Mouse (Mus musculus) liver, embryonic 16.5 days (tissue): ENCODE measurements at regions not wholly inside any gene's neighbourhood (a gene's known extent, or its start where the extent isn't known, plus 50 kb on each side); places are given as distances from the start of the nearest gene placed in this dataset.

Source experiments
- ATAC-seq: fragments of 200-750 bp; cut with Nextera tagmentation; 2 replicates; pipeline ENCODE4 v1.8.0; 2017; ENCODE audit warnings: low read depth, mild to moderate bottlenecking, moderate number of reproducible peaks, moderate library complexity
- H3K27ac ChIP-seq: fragments of 300-500 bp; sonication (generic); 2 replicates; pipeline ENCODE4 v1.5.1; 2014; ENCODE audit warnings: mild to moderate bottlenecking, low read length
- H3K27me3 ChIP-seq: fragments of 300-500 bp; sonication (generic); 2 replicates; pipeline ENCODE4 v1.6.1; 2014; ENCODE audit warnings: low read depth, low read length, mixed read lengths; ENCODE audit not compliant: control insufficient read depth, insufficient read depth
- H3K36me3 ChIP-seq: fragments of 300-500 bp; sonication (generic); 2 replicates; pipeline ENCODE4 v1.6.1; 2014; ENCODE audit warnings: mild to moderate bottlenecking; ENCODE audit not compliant: control insufficient read depth, insufficient read depth
- H3K4me1 ChIP-seq: fragments of 300-500 bp; sonication (generic); 2 replicates; pipeline ENCODE4 v1.6.1; 2014; ENCODE audit warnings: low read depth, low read length, mixed read lengths; ENCODE audit not compliant: control insufficient read depth
- H3K4me2 ChIP-seq: fragments of 300-500 bp; sonication (generic); 2 replicates; pipeline ENCODE4 v1.6.1; 2014; ENCODE audit warnings: low read depth, low read length, mixed read lengths
- H3K4me3 ChIP-seq: fragments of 300-500 bp; sonication (generic); 2 replicates; pipeline ENCODE4 v1.5.1; 2014; ENCODE audit warnings: low read depth, mild to moderate bottlenecking, low read length
- H3K9ac ChIP-seq: fragments of 300-500 bp; sonication (generic); 2 replicates; pipeline ENCODE4 v1.6.1; 2014; ENCODE audit warnings: low read depth, low read length
- H3K9me3 ChIP-seq: fragments of 300-500 bp; sonication (generic); replicated peaks from 2 replicates; pipeline ENCODE4 v1.6.1; 2016; ENCODE audit warnings: low read length; ENCODE audit not compliant: control insufficient read depth
- WGBS: fragments of 180-500 bp; shearing (Covaris S2); extraction: QIAGEN DNeasy Blood & Tissue Kit; methylation state at CpG from one replicate; pipeline ENCODE4 v1.1.7; 2014; ENCODE audit not compliant: insufficient replicate concordance; 5-methylcytosine and 5-hydroxymethylcytosine counted together

DNA sequence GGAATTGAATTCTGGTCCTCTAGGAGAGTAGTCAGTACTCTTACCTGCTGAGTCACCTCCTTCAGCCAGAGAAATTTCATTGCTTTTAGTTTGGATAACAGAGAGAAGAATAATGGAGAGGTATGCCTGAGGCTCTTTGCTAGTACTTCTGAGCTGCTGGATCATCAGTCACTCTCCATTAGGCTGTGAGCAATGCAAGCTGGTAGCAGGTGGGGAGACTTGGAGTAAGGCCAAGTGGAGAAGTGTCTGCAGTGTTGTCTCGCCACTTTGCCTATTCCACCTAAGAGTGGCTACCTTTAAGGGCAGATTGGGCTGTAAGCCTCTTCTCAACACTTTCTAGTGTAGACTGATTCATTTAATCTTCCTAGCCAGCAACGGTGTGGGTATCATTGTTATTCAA, 81.6 kb upstream of the Map1b start:
- H3K9ac ChIP-seq, result no peak overlapping the region
- no peaks in the 10 kb centered on the region for H3K9me3 ChIP-seq
- H3K27ac ChIP-seq, result no peak overlapping the region
- no peaks in the 10 kb centered on the region for H3K27me3 ChIP-seq
- 57% methylated on average over 2 of the region's 2 CpGs for WGBS
- no peaks in the 10 kb centered on the region for H3K36me3 ChIP-seq
- no peaks in the 10 kb centered on the region for H3K4me1 ChIP-seq
- ATAC-seq, result no peak
- no peak overlapping the region for H3K4me3 ChIP-seq
- no peak overlapping the region for H3K4me2 ChIP-seq

DNA sequence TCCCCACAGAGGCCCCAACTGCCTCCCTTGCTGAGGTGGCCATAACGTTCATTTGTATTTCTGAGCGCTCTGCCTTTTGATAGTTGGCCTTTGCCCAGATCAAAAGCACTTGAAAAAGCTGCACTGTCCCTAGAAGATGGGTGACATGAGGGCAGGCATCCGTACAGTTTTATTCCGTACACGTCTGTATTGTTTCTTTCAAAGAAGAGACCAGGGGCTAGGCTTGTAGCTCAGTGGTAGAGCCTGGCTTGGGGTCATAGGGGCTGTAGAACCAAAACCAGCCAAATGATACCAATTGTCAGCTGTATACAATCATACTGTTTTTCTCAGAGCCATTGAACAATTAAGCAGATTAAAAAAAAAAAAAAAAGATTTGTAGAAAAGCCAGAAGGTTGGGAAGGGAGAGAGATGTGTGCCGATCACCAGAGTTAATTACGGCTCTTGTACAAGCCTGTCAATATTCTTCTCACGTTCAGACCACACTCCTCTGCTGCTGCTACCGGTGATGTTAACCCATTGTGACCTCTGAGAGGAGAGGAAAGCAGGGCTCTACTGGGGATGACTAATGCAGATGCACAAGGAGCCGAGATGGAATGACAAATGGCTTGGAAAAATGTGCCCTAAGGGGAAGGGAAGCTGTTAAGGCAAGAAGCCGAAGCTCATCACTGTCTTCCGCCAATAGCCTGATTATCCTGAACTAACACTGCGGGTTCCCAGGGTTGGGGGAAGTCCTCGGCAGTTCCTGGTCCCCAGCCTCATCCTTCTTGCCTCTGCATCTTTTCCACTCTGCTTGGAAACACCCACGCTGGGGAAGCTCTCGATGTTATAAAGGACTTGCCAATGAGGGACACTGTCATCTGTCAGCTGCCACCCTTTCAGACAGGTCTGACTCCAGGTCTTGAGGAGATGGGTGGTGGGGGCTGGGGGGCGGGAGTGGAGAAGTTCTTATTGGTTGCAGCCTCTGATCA, 77.8 kb upstream of the Map1b start:
- H3K4me3 ChIP-seq, result no peak overlapping the region
- H3K9me3 ChIP-seq, result no peaks in the 10 kb centered on the region
- no peak overlapping the region for H3K27ac ChIP-seq
- 47% methylated on average over 17 of the region's 17 CpGs for WGBS
- no peak overlapping the region for H3K4me2 ChIP-seq
- H3K4me1 ChIP-seq, result no peaks in the 10 kb centered on the region
- H3K9ac ChIP-seq, result no peak overlapping the region
- no peaks in the 10 kb centered on the region for H3K36me3 ChIP-seq
- ATAC-seq, result no peak
- H3K27me3 ChIP-seq, result no peaks in the 10 kb centered on the region

DNA sequence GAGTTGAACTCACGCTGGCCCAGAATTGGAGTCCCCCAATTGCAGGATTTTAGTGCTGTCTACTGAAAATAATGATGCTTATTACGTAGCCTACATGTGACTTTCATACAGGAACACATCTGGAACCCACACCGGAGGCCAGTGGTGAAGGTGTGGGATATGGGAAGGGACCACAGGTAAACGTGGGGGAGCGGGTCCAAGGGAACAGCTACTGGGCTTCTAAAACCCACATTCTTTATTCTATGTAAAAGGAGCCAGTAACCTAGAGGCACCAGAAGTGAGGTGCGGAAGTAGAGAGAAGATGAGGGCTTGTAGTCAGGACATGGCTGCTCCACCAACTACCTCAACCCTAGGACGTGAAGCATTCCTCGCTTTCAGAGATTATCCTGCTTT, 76.9 kb upstream of the Map1b start:
- WGBS, result 49% methylated on average over 8 of the region's 8 CpGs
- Histone ChIP-seq H3K9me3 (no peaks in the 10 kb centered on the region), H3K9ac (no peak overlapping the region), H3K4me1 (no peaks in the 10 kb centered on the region), H3K27me3 (no peaks in the 10 kb centered on the region), H3K4me3 (no peak overlapping the region), H3K36me3 (no peaks in the 10 kb centered on the region), H3K27ac (no peak overlapping the region), H3K4me2 (no peak overlapping the region)
- ATAC-seq, result no peak

DNA sequence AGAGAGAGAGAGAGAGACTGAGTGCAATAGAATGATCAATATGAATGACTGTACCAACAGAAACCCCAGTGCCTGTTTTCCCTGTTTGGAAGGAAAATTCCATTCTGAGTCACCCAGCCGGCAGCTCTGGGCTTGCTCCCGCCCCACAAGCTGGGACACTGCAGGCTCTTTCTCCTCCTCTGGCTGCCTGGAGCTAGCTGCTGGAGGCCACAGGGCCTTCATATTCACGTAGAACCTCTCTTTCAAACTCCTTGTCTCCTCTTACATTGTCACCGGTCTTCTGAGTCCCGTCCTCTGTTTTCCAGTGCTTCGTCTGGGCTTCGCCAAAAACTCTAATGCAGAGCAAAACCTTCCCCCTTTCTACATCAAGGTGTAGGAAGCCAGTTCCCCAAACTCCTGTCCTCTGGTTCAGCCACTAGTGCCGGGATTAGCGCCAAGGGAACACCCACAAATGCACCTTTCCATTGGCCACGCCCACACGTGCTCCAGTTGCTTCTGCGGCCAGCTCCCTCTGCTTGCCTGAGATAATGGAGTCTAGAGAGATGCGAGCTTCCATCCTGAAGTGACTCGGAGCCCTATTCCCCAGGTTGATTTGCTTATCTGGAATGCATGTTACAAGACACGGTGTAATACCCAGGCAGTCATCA, 76.4 kb upstream of the Map1b start:
- 12% methylated on average over 15 of the region's 15 CpGs for WGBS
- no peak overlapping the region for H3K4me2 ChIP-seq
- no peaks in the 10 kb centered on the region for H3K36me3 ChIP-seq
- no peak overlapping the region for H3K27ac ChIP-seq
- no peak overlapping the region for H3K9ac ChIP-seq
- no peaks in the 10 kb centered on the region for H3K9me3 ChIP-seq
- ATAC-seq, result no peak
- H3K4me1 ChIP-seq, result no peaks in the 10 kb centered on the region
- no peak overlapping the region for H3K4me3 ChIP-seq
- H3K27me3 ChIP-seq, result no peaks in the 10 kb centered on the region

DNA sequence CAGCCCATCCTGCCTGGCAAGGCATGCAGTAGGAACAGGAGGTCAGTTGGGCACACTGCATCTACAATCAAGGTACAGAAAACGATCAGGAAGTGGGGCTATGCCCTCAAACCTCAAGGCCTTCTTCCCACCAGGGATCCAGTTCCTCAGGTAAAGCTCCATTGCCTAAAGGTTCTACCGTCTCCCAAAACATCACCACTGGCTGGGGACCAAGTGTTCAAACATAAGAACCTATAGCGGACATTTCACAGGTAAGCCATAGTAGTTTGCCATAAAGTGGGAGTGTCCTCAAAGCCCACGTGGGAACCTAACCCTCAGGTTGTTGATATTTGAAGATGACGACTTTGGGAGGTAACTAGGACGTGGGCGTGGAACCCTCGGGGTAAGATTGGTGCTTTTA, 72.3 kb upstream of the Map1b start:
- Histone ChIP-seq H3K4me2 (no peak overlapping the region), H3K27ac (no peak overlapping the region), H3K27me3 (no peaks in the 10 kb centered on the region), H3K36me3 (no peaks in the 10 kb centered on the region), H3K4me1 (no peaks in the 10 kb centered on the region), H3K4me3 (no peak overlapping the region), H3K9ac (no peak overlapping the region), H3K9me3 (no peaks in the 10 kb centered on the region)
- WGBS, result 53% methylated on average over 8 of the region's 8 CpGs
- no peak for ATAC-seq

DNA sequence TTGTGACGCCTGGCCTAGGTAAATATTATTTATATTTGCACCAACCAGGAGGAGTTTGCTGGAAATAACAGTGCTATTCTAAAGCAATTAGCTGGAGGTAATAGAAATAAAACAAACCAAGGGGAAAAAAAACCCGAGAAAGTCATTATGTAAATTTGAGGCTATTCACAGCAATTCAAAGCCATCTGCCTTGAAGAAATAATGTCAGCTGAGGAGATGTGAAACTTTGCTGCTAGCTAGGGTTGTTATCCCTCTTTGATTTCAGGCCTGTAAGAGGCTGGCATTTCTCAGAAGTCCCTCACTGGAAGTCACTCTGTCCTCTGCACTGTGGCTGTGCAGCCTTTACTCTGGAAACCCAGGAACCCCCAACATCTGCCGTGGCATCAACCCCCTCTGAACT, 67.5 kb upstream of the Map1b start:
- H3K4me3 ChIP-seq, result no peak overlapping the region
- no peaks in the 10 kb centered on the region for H3K27me3 ChIP-seq
- 37% methylated on average over 3 of the region's 3 CpGs for WGBS
- no peaks in the 10 kb centered on the region for H3K4me1 ChIP-seq
- H3K4me2 ChIP-seq, result no peak overlapping the region
- ATAC-seq, result no peak
- no peak overlapping the region for H3K9ac ChIP-seq
- no peaks in the 10 kb centered on the region for H3K36me3 ChIP-seq
- H3K9me3 ChIP-seq, result no peaks in the 10 kb centered on the region
- no peak overlapping the region for H3K27ac ChIP-seq

DNA sequence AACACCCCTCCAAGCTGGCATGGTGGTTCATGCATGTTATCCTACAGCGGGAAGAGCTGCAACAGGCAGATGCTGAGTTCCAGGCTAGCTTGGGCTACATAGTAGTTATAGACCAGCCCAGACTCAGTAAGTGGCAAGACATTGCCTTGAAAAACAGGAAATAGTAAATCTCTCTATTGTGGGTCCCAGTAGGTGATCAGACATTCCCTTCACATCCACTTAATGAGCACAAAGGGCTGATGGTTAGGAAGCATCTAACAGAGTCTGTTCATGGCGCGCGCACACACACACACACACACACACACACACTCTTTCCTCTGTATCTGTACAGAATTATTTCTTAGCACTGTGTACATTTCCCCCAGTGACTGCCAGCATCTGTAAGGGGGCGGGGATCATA, 64.0 kb upstream of the Map1b start:
- Histone ChIP-seq H3K9ac (no peak overlapping the region), H3K4me2 (no peak overlapping the region), H3K4me1 (no peaks in the 10 kb centered on the region), H3K4me3 (no peak overlapping the region), H3K27me3 (no peaks in the 10 kb centered on the region), H3K27ac (no peak overlapping the region), H3K9me3 (no peaks in the 10 kb centered on the region), H3K36me3 (no peaks in the 10 kb centered on the region)
- ATAC-seq, result no peak
- 71% methylated on average over 5 of the region's 5 CpGs for whole genome bisulfite sequencing

DNA sequence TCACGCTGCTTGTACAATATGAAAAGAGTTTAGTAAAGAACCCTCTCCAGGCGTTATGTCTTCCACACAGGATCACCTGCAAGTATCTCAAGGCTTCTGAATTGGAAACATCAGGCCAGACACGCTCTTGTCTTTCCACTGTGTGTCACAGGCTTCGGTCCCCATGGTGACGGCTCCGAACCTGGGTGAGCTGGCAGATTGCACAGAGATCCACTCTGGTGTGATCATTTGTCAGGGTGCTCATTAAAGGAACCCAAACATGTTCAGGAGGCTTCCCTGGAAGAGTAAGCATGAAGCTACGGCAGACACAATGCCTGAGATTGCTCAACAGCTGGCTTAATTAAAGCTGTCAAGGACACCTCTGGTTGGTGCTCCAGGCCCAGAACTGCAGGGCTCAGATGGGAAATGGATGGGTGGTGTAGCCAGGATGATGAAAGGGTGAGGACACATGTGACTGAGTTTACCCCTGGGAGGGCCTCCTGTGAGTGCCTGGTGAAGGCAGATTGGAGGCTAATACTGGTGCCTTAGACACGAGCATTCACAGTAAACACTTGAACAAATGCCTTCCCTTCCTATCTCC, 63.3 kb upstream of the Map1b start:
- no peak for ATAC-seq
- 54% methylated on average over 8 of the region's 8 CpGs for WGBS

DNA sequence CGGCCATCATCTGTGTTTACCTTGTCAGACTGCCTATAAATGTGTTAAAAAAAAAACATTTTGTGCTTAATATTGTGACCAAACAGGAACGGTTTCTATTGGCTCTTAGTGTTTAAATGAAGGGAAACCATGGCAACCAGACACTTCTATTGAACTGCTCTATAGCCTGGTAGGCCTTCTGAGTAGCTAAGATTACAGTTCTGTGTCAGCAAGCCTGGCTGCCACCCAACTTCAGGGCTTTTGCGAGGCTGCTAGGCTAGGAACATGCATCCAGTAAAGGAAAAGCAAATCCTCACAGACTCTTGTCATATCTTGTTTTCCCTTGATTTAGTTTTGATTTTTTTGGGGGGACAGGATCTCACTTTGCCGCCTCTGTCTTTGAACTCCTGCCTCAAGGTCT, 61.3 kb upstream of the Map1b start:
- H3K27me3 ChIP-seq, result no peaks in the 10 kb centered on the region
- no peaks in the 10 kb centered on the region for H3K4me1 ChIP-seq
- H3K9ac ChIP-seq, result no peak overlapping the region
- no peaks in the 10 kb centered on the region for H3K9me3 ChIP-seq
- H3K36me3 ChIP-seq, result no peaks in the 10 kb centered on the region
- no peak overlapping the region for H3K27ac ChIP-seq
- 62% methylated on average over 4 of the region's 4 CpGs for WGBS
- H3K4me2 ChIP-seq, result no peak overlapping the region
- no peak for ATAC-seq
- no peak overlapping the region for H3K4me3 ChIP-seq

More for the DNA sequence above, 63.3 kb upstream of the Map1b start:
- no peaks in the 10 kb centered on the region for H3K36me3 ChIP-seq
- no peaks in the 10 kb centered on the region for H3K27me3 ChIP-seq
- no peak overlapping the region for H3K4me2 ChIP-seq
- no peaks in the 10 kb centered on the region for H3K9me3 ChIP-seq
- no peak overlapping the region for H3K27ac ChIP-seq
- H3K4me1 ChIP-seq, result no peaks in the 10 kb centered on the region
- no peak overlapping the region for H3K9ac ChIP-seq
- no peak overlapping the region for H3K4me3 ChIP-seq
